Mouse (Mus musculus) neural tube, embryonic 12.5 days (tissue): ENCODE measurements around the gene Tyw5. TPM values are rescaled to one million over a fixed set of nuclear protein-coding genes. Genes with fewer than 3 reads are reported as not detected.
A peak's percentile ranks its signal among the peaks of the same experiment; 100 is the strongest.

Experiments used
- ATAC-seq: fragments of 200-750 bp; cut with Nextera tagmentation; 2 replicates; pipeline ENCODE4 v1.8.0; 2017; ENCODE audit warnings: low read depth, mild to moderate bottlenecking, moderate TSS enrichment, moderate library complexity; ENCODE audit not compliant: low FRiP score
- H3K27ac ChIP-seq: fragments of 300-500 bp; sonication (generic); 2 replicates; pipeline ENCODE4 v1.5.1; 2016
- H3K27me3 ChIP-seq: fragments of 300-500 bp; sonication (generic); replicated peaks from 2 replicates; pipeline ENCODE4 v1.6.1; 2016; ENCODE audit warnings: mild to moderate bottlenecking
- H3K36me3 ChIP-seq: fragments of 300-500 bp; sonication (generic); 2 replicates; pipeline ENCODE4 v1.6.1; 2016; ENCODE audit warnings: mild to moderate bottlenecking
- H3K4me1 ChIP-seq: fragments of 300-500 bp; sonication (generic); 2 replicates; pipeline ENCODE4 v1.6.1; 2016
- H3K4me2 ChIP-seq: fragments of 300-500 bp; sonication (generic); replicated peaks from 2 replicates; pipeline ENCODE4 v1.6.1; 2016; ENCODE audit warnings: mild to moderate bottlenecking
- H3K4me3 ChIP-seq: fragments of 300-500 bp; sonication (generic); 2 replicates; pipeline ENCODE4 v1.5.1; 2016
- H3K9ac ChIP-seq: fragments of 300-500 bp; sonication (generic); 2 replicates; pipeline ENCODE4 v1.6.1; 2016; ENCODE audit warnings: mild to moderate bottlenecking
- H3K9me3 ChIP-seq: fragments of 300-500 bp; sonication (generic); 2 replicates; pipeline ENCODE4 v1.6.1; 2016; ENCODE audit warnings: mild to moderate bottlenecking
- WGBS: fragments of 180-500 bp; shearing (Covaris S2); methylation state at CpG from one replicate; pipeline ENCODE4 v1.1.7; 2016; 5-methylcytosine and 5-hydroxymethylcytosine counted together
- polyA plus RNA-seq: library from polyadenylated mRNA; unstranded; fragments of >200 nt; fragmentation: Nextera tagmentation; extraction: Ambion mirVana; gene quantifications from 2 replicates; pipeline ENCODE4 v1.2.1, GENCODE M21; 2016

The Tyw5 gene
- polyA plus RNA-seq, 1 experiment from 2014 or later = 26.3 TPM

GRCm38 (mm10) chr1:57413397-57413796 lies 6.5 kb upstream of the Tyw5 start:
- Histone ChIP-seq H3K27ac (no peak overlapping the region), H3K9ac (no peak overlapping the region), H3K4me3 (no peak overlapping the region), H3K4me1 (peaks cover 8% of the 10 kb centered on the region), H3K4me2 (no peak overlapping the region), H3K36me3 (peaks cover 39% of the 10 kb centered on the region), H3K9me3 (no peaks in the 10 kb centered on the region), H3K27me3 (no peaks in the 10 kb centered on the region)
- whole genome bisulfite sequencing = 85% methylated on average over 2 of the region's 2 CpGs
- no peak for ATAC-seq

GRCm38 (mm10) chr1:57408994-57409393 lies 2.1 kb upstream of the Tyw5 start:
- Histone ChIP-seq H3K4me2 (no peak overlapping the region), H3K9ac (no peak overlapping the region), H3K27ac (no peak overlapping the region), H3K9me3 (no peaks in the 10 kb centered on the region), H3K4me1 (peaks cover 20% of the 10 kb centered on the region), H3K36me3 (peaks cover 18% of the 10 kb centered on the region), H3K27me3 (no peaks in the 10 kb centered on the region), H3K4me3 (no peak overlapping the region)
- ATAC-seq = no peak
- 98% methylated on average over 2 of the region's 2 CpGs for WGBS

DNA sequence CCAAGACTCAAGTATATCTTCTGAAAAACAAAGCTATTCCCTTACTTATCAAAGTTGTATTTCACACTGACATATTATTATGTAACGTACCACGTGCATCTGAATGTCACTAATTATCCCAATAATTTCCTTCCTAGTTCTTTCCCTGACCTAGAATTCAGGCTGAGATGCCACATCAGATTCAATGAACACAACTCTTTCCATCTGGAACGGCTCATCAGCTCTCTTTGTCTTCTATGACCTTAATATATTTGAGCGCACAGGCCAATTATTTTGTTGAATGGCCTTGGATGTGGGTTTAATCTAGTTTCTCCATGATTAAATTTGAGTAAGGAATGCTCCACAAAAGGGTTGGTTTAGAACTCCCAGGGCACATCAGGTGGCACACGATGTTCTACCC lies 4.8 kb downstream of the Tyw5 start:
- Histone ChIP-seq H3K27me3 (no peaks in the 10 kb centered on the region), H3K4me2 (no peak overlapping the region), H3K4me1 (peaks cover 1% of the 10 kb centered on the region; the same call in 1 of the 2 replicates), H3K36me3 (peaks cover 11% of the 10 kb centered on the region), H3K4me3 (no peak overlapping the region), H3K9me3 (no peaks in the 10 kb centered on the region), H3K27ac (no peak overlapping the region), H3K9ac (no peak overlapping the region)
- WGBS = 93% methylated on average over 5 of the region's 5 CpGs
- no peak for ATAC-seq

DNA sequence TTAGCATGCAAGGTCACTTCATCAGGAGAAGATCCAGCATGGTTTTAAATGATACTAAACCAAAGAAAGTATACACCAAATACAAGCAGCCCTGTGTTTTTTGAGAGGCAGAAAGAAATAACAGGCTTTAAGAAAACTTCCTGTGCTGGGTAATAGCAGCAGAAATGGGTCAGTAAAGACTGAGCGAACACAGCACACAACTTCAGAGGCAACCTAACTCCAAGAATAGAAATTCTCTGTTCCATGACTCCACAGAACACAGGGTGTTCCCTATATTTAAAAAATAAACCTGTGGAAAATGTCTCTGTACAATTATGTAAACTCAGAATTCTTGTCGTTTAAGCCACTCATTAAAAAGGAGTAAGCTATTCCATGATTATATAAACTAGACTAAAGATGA lies 6.0 kb downstream of the Tyw5 start:
- 94% methylated on average over 2 of the region's 2 CpGs for WGBS
- no peak overlapping the region for H3K4me2 ChIP-seq

GRCm38 (mm10) chr1:57400321-57400720 lies 6.6 kb downstream of the Tyw5 start:
- no peak for ATAC-seq
- H3K9me3 ChIP-seq = no peaks in the 10 kb centered on the region

More for the DNA sequence above, 6.0 kb downstream of the Tyw5 start:
- no peak for ATAC-seq
- Histone ChIP-seq H3K9me3 (no peaks in the 10 kb centered on the region), H3K36me3 (peaks cover 13% of the 10 kb centered on the region), H3K4me3 (no peak overlapping the region), H3K9ac (no peak overlapping the region), H3K27me3 (no peaks in the 10 kb centered on the region), H3K27ac (no peak overlapping the region), H3K4me1 (no peaks in the 10 kb centered on the region)

DNA sequence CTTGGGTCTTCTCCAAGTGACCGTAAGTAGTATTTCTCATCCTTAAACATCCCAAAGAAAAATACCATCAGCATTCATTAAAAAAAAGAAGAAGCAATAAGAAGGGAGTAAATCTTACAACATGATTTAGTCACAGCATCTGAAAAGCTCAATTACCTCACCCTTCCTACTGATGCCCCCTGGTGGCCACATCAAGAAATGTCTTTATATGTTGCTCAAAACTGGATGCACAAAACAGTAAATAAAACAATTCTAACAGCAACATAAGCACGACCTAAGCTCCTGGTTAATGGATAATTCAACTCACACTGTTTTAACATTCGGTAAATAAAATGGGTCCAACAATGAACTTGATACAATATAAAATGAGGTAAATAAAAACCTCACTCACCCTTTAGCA lies 12.8 kb downstream of the Tyw5 start:
- Histone ChIP-seq H3K4me1 (no peaks in the 10 kb centered on the region), H3K27me3 (no peaks in the 10 kb centered on the region), H3K9ac (no peak overlapping the region), H3K4me3 (no peak overlapping the region), H3K36me3 (peaks cover 30% of the 10 kb centered on the region), H3K4me2 (no peak overlapping the region), H3K9me3 (no peaks in the 10 kb centered on the region), H3K27ac (no peak overlapping the region)
- WGBS = 72% methylated on average over 3 of the region's 3 CpGs
- no peak for ATAC-seq

More at GRCm38 (mm10) chr1:57400321-57400720, 6.6 kb downstream of the Tyw5 start:
- H3K27ac ChIP-seq = no peak overlapping the region
- H3K4me2 ChIP-seq = no peak overlapping the region
- H3K4me3 ChIP-seq = no peak overlapping the region
- no peaks in the 10 kb centered on the region for H3K27me3 ChIP-seq
- H3K36me3 ChIP-seq = peaks cover 15% of the 10 kb centered on the region
- no peaks in the 10 kb centered on the region for H3K4me1 ChIP-seq
- H3K9ac ChIP-seq = no peak overlapping the region
- 89% methylated on average over 2 of the region's 2 CpGs for WGBS

- H3K4me3 ChIP-seq = no peak overlapping the region
- no peaks in the 10 kb centered on the region for H3K4me1 ChIP-seq
- no peak overlapping the region for H3K4me2 ChIP-seq
- no peaks in the 10 kb centered on the region for H3K27me3 ChIP-seq
- no peaks in the 10 kb centered on the region for H3K9me3 ChIP-seq
- 85% methylated on average over 4 of the region's 4 CpGs for WGBS
- no peak overlapping the region for H3K9ac ChIP-seq
- ATAC-seq = no peak
- H3K27ac ChIP-seq = no peak overlapping the region
- peaks cover 22% of the 10 kb centered on the region for H3K36me3 ChIP-seq
These were observed 14.5 kb downstream of the Tyw5 start for GRCm38 (mm10) chr1:57392417-57392816.

DNA sequence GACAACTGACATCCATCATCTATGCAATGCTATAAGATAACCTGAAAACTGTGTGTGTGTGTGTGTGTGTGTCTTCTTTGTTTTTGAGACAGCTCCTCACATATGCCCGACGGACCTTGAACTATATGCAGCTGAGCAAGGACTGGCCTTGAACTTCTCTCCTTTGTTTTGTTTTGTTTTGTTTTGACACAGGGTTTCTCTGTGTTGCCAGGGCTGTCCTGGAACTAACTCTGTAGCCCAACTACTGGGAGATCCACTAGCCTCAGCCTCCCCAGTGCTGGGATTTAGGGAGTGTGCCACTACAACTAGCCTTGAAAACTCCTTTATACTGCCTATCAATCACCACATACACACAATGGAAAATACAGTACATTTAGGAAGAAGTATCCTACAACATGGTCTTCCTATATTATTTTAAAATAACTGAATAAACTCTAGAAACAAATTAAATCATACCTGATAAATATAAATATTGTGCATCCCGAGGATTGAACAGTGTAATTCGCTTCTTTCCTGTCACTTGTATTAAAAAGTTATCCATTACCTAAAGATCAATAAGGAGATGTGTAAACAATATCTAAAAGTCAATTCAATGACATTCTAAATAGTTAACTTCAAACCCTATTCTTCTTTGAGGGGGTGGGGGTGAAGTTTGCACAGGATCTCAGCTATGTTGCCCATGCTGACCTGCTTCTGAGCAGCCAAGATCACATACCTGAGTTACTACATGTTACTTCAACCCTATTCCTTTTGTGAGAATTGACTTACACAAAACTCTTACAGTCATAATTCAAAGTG lies 15.7 kb downstream of the Tyw5 start:
- no peak overlapping the region for H3K4me2 ChIP-seq
- peaks cover 17% of the 10 kb centered on the region for H3K36me3 ChIP-seq
- H3K9ac ChIP-seq = no peak overlapping the region
- no peaks in the 10 kb centered on the region for H3K9me3 ChIP-seq
- 91% methylated on average over 4 of the region's 4 CpGs for WGBS
- no peak overlapping the region for H3K27ac ChIP-seq
- no peaks in the 10 kb centered on the region for H3K4me1 ChIP-seq
- no peak overlapping the region for H3K4me3 ChIP-seq
- H3K27me3 ChIP-seq = no peaks in the 10 kb centered on the region
- no peak for ATAC-seq

DNA sequence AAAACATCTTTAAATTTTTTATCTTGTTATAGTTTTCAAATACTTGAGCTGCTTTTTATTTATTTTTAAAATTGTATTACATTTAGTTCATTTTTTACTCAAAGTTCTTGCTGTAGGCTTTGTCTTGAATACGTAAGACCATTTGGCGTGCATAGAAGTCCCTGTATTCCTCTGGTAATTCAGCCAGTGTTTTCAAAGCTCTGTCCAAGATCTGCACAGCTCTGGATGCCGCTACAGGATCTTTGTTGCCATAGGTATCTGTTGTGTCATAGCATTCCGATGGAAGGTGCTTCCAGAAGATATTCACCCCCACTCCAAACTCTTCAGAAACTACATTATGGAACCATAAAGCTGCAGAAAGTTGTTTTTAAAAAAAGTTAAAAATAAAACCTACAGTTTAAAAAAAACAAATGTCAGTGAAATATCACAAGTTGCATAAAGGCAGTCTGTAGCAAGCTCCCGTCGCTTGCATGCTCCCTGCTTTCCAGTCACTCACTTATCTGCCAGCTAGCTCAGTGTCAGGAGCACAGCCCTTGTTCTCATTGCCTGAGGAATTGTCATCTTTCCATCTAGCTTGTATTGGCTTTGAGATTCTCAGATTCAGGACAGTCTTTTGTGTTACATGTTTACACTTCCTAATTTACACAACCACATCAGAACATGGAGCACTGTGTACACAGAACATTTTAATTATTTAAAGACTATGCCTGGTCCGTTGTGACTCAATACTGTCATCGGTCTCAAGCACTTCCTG lies 18.3 kb downstream of the Tyw5 start:
- 93% methylated on average over 8 of the region's 8 CpGs for WGBS
- Histone ChIP-seq H3K4me1 (no peaks in the 10 kb centered on the region), H3K36me3 (peaks cover 12% of the 10 kb centered on the region), H3K4me2 (no peak overlapping the region), H3K9ac (no peak overlapping the region), H3K27me3 (no peaks in the 10 kb centered on the region), H3K4me3 (no peak overlapping the region), H3K9me3 (no peaks in the 10 kb centered on the region), H3K27ac (no peak overlapping the region)
- ATAC-seq = 0 out of 2 replicates have a peak, but pooled peaks have one; percentile 53

GRCm38 (mm10) chr1:57387876-57388275 lies 19.0 kb downstream of the Tyw5 start:
- H3K4me1 ChIP-seq = no peaks in the 10 kb centered on the region
- H3K36me3 ChIP-seq = peaks cover 5% of the 10 kb centered on the region
- ATAC-seq = peak; percentile 94
- H3K9me3 ChIP-seq = no peaks in the 10 kb centered on the region
- WGBS = 61% methylated on average over 2 of the region's 2 CpGs
- no peak overlapping the region for H3K9ac ChIP-seq
- no peaks in the 10 kb centered on the region for H3K27me3 ChIP-seq
- H3K27ac ChIP-seq = no peak overlapping the region
- no peak overlapping the region for H3K4me3 ChIP-seq
- no peak overlapping the region for H3K4me2 ChIP-seq

DNA sequence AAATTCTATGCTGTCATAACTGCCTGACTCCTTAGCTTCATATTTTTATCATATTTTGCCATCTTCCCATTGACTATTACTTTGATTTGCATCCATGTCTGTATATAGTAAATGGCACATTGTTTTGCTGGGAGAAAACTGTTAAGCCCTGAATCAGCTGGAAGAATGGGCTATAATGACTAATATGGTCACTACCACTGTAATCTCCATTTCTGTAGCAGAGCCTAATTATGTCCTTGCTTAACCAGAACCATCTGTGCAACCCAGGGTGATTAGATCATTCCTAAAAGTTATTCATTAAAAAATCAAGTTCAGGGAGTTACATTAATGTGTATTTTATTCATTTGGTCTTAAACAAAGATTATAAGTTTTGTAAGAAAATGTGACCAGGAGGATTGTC lies 20.4 kb downstream of the Tyw5 start:
- no peaks in the 10 kb centered on the region for H3K4me1 ChIP-seq
- H3K36me3 ChIP-seq = peaks cover 4% of the 10 kb centered on the region; the same call in 1 of the 2 replicates
- no peak overlapping the region for H3K27ac ChIP-seq
- H3K9ac ChIP-seq = no peak overlapping the region
- no peak overlapping the region for H3K4me2 ChIP-seq
- H3K27me3 ChIP-seq = no peaks in the 10 kb centered on the region
- no peak overlapping the region for H3K4me3 ChIP-seq
- no peaks in the 10 kb centered on the region for H3K9me3 ChIP-seq
- no peak for ATAC-seq

GRCm38 (mm10) chr1:57377376-57378341 lies 29.2 kb downstream of the Tyw5 start, which contains the start of gene 1700066M21Rik:
Gene 1700066M21Rik, plus strand, starts transcription at chr1:57377620.
- under 1% methylated on average over 81 of the region's 81 CpGs for WGBS
- no peaks in the 10 kb centered on the region for H3K36me3 ChIP-seq
- H3K4me1 ChIP-seq = no peaks in the 10 kb centered on the region
- peak; percentile 98 for ATAC-seq
- peak within 1 kb of the TSS; percentile 86 for H3K9ac ChIP-seq
- H3K4me3 ChIP-seq = peak within 1 kb of the TSS; percentile 86
- H3K27me3 ChIP-seq = no peaks in the 10 kb centered on the region
- peak within 1 kb of the TSS; percentile 62 for H3K27ac ChIP-seq
- H3K4me2 ChIP-seq = peak within 1 kb of the TSS; percentile 91
- no peaks in the 10 kb centered on the region for H3K9me3 ChIP-seq
